Mouse (Mus musculus): ENCODE results near the gene Dusp28. TPM values are rescaled to one million over a fixed set of nuclear protein-coding genes. Genes with fewer than 3 reads are reported as not detected.
A peak's percentile ranks its signal among the peaks of the same experiment; 100 is the strongest.

Gene Dusp28
- polyA plus RNA-seq, 1 experiment from 2014 or later: 6.9 TPM

DNA sequence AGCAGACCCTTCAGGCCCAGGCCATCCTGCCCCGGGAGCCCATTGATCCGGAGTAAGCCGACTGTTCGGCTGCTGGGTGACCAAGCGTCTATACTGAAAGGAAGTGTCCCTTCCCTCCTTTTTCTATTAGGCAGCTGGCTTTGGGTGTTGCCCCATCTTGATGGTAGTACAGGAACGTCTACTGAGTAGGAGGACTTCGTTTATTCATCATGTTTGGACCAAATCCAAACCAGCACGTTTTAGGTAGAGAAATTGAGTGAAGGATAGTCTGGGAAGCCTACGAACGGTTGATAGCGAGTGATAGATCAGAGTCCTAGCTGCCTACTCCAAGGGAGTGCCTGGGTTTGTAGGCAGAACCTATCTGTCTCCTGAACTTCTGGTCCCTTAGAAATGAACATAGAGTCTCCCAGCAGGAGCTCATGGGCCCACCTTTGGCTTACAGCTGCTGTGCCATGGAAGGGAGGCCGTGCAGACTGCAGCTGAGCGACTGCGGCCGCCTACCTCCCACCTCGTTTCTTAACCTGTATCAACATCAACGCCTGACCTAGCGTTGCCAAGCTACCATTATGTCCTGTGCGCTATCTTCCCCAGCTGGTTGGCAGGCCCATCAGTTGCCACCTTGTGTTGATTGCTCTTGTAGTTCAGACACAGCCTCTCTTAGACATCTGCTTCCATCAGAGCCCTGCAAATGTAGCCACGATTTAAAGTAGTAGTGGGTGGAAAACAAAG is 1.0 kb downstream of the Dusp28 start:
- Histone ChIP-seq H3K4me3 (ENCODE audit: low read depth, low read length) (peak overlapping the region; percentile 71), H3K27ac (ENCODE audit: low read depth) (peak overlapping the region; percentile 81; the same call in 1 of the 2 replicates), H3K9me3 (ENCODE audit: low read depth, low read length) (no peaks in the 10 kb centered on the region), H3K36me3 (ENCODE audit: insufficient read depth) (no peaks in the 10 kb centered on the region), H3K4me1 (ENCODE audit: insufficient read depth) (peaks cover 16% of the 10 kb centered on the region), H3K4me2 (peak overlapping the region; percentile 79), H3K27me3 (ENCODE audit: insufficient read depth, low read length) (no peaks in the 10 kb centered on the region), H3K9ac (peak overlapping the region; percentile 70)
- DNase-seq: no peak
- WGBS: 39% methylated on average over 20 of the region's 20 CpGs
- no peak for TF ChIP-seq CTCF (IDR thresholded peaks at IDR 0.05; ENCODE audit: low read depth)
- no peak for ATAC-seq (ENCODE audit: insufficient read depth)

DNA sequence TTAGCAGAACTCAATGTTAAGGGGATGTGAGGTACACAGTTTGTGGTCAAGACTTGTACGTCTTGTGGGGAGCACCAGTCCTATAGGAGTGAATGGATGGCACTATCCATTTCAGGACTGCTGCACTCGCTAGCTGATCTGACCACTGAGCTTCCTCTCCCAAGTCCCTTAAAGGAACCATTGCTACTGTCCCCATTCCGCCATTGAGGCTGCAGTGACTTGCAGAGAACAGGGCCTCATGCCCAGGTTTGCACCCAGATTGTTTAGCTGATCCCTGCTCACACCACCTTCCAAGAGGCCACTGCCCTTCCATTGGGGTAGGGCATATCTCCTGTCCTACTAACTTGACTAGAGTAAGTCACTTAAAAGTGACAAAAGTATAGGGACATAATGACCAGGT is 1.9 kb downstream of the Dusp28 start:
- WGBS: 94% methylated on average over 3 of the region's 3 CpGs
- no peak for TF ChIP-seq CTCF (IDR thresholded peaks at IDR 0.05; ENCODE audit: low read depth)
- Histone ChIP-seq H3K4me3 (ENCODE audit: low read depth, low read length) (no peak overlapping the region), H3K4me2 (no peak overlapping the region), H3K4me1 (ENCODE audit: insufficient read depth) (peaks cover 16% of the 10 kb centered on the region; the same call in 1 of the 2 replicates), H3K9ac (no peak overlapping the region), H3K27ac (ENCODE audit: low read depth) (no peak overlapping the region), H3K36me3 (ENCODE audit: insufficient read depth) (no peaks in the 10 kb centered on the region), H3K27me3 (ENCODE audit: insufficient read depth, low read length) (no peaks in the 10 kb centered on the region), H3K9me3 (ENCODE audit: low read depth, low read length) (no peaks in the 10 kb centered on the region)
- no peak for DNase-seq
- no peak for ATAC-seq (ENCODE audit: insufficient read depth)

DNA sequence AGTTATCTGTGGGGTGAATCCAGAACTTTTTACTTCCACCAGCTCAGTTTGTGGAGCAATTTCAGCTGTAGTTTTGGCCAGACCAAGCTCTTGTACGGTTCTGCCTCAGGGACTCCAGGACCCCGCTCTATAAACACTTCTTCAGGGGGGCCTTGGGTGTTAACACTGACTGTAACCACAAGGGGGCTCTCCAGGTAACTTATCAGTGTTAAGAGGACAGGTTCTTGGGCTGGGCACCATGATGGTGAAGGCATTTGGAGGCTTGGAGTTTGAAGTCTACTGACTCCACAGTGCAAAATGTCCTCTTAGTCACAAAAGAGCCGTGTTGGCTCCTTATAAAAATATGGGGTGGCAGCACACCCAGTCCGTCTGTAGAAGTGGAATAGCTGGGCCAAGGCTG is 2.3 kb downstream of the Dusp28 start:
- no peak overlapping the region for H3K9ac ChIP-seq
- peaks cover 3% of the 10 kb centered on the region; the same call in 1 of the 2 replicates for H3K36me3 ChIP-seq (ENCODE audit: insufficient read depth)
- no peaks in the 10 kb centered on the region for H3K9me3 ChIP-seq (ENCODE audit: low read depth, low read length)
- no peaks in the 10 kb centered on the region for H3K27me3 ChIP-seq (ENCODE audit: insufficient read depth, low read length)
- H3K27ac ChIP-seq (ENCODE audit: low read depth): no peak overlapping the region
- WGBS: 63% methylated on average over 4 of the region's 4 CpGs
- TF ChIP-seq CTCF (IDR thresholded peaks at IDR 0.05; ENCODE audit: low read depth): peak; percentile 47
- H3K4me1 ChIP-seq (ENCODE audit: insufficient read depth): peaks cover 16% of the 10 kb centered on the region; the same call in 1 of the 2 replicates
- no peak overlapping the region for H3K4me3 ChIP-seq (ENCODE audit: low read depth, low read length)
- DNase-seq: peak; percentile 49
- no peak for ATAC-seq (ENCODE audit: insufficient read depth)
- no peak overlapping the region for H3K4me2 ChIP-seq

DNA sequence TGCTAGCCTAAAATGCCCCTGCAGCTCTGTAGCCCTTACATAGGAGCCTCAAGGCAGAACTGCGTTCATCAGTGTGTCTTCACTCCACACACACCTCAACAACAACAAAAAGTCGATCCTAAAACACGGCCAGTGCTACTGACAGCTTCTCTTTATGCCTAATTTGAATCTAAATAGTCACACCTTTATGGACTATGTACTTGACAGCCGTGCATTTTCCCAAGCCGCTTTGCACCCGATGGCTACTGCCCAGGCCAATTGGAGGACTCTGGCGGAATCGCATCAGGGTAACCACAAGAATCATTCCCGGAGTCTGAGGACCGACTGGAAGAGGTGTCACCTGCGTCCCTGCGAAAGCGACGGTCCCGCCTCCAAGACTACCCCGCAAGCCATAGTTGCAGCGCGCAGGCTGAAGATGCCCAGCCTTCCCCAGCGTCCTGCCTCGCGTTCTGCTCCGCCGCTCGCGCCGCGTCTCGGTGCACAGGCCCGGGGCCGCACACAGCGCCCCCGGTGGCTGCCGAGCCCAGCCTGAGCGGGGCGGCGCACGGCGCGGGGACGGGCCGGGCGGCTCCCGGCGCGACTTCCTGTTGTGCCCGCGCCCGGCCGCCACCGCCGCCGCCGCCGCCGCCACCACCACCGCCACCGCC is 3.6 kb downstream of the Dusp28 start, which contains the start of gene Rnpepl1:
Gene Rnpepl1 (plus strand): TSS at position 545 of the 647 bp plus-strand sequence.
- peak; percentile 42 for TF ChIP-seq CTCF (IDR thresholded peaks at IDR 0.05; ENCODE audit: low read depth)
- Histone ChIP-seq H3K9me3 (ENCODE audit: low read depth, low read length) (no peaks in the 10 kb centered on the region), H3K36me3 (ENCODE audit: insufficient read depth) (peaks cover 5% of the 10 kb centered on the region; the same call in 1 of the 2 replicates), H3K4me3 (ENCODE audit: low read depth, low read length) (peak within 1 kb of the TSS; percentile 72), H3K9ac (peak within 1 kb of the TSS; percentile 86), H3K4me1 (ENCODE audit: insufficient read depth) (peaks cover 16% of the 10 kb centered on the region; the same call in 1 of the 2 replicates), H3K27ac (ENCODE audit: low read depth) (peak within 1 kb of the TSS; percentile 79), H3K27me3 (ENCODE audit: insufficient read depth, low read length) (no peaks in the 10 kb centered on the region), H3K4me2 (peak within 1 kb of the TSS; percentile 92)
- peak; percentile 85 for DNase-seq
- under 1% methylated on average over 47 of the region's 57 CpGs for WGBS
- peak; percentile 67 for ATAC-seq (ENCODE audit: insufficient read depth)

DNA sequence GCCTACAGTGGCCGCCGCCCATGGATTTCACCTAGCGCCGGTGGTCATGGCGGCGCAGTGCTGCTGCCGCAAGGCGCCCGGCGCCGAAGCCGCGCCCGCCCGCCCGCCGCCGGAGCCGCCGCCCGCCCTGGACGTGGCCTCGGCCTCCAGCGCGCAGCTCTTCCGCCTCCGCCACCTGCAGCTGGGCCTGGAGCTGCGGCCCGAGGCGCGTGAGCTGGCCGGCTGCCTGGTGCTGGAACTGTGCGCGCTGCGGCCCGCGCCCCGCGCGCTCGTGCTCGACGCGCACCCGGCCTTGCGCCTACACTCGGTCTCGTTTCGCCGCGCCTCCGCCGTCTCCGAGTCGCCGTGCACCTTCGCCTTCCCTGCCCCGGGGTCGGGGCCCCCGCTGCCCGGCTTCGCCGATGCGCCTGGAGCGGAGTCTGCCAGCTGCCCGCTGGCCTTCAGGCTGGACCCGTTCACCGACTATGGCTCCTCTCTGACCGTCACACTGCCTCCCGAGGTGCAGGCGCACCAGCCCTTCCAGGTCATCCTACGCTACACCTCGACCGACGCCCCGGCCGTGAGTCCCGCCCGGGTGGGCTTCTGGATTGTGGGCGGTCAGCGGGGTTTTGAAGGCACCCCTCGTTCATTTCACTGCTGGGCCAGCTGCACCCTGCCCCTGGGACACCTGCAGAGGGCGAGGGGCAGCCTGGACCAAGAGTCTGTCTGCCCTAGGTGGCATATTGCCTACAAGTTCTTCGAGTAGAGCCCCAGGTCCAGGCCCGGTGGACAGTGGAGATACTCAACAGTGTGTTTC is 4.3 kb downstream of the Dusp28 start:
- 1% methylated on average over 60 of the region's 85 CpGs for WGBS
- Histone ChIP-seq H3K36me3 (ENCODE audit: insufficient read depth) (peaks cover 12% of the 10 kb centered on the region), H3K9ac (peak overlapping the region; percentile 86), H3K4me2 (peak overlapping the region; percentile 92), H3K9me3 (ENCODE audit: low read depth, low read length) (no peaks in the 10 kb centered on the region), H3K27me3 (ENCODE audit: insufficient read depth, low read length) (no peaks in the 10 kb centered on the region), H3K4me1 (ENCODE audit: insufficient read depth) (peaks cover 16% of the 10 kb centered on the region; the same call in 1 of the 2 replicates), H3K4me3 (ENCODE audit: low read depth, low read length) (peak overlapping the region; percentile 72), H3K27ac (ENCODE audit: low read depth) (peak overlapping the region; percentile 79)
- ATAC-seq (ENCODE audit: insufficient read depth) (peak; percentile 29), DNase-seq (peak; percentile 75)
- no peak for TF ChIP-seq CTCF (IDR thresholded peaks at IDR 0.05; ENCODE audit: low read depth)

DNA sequence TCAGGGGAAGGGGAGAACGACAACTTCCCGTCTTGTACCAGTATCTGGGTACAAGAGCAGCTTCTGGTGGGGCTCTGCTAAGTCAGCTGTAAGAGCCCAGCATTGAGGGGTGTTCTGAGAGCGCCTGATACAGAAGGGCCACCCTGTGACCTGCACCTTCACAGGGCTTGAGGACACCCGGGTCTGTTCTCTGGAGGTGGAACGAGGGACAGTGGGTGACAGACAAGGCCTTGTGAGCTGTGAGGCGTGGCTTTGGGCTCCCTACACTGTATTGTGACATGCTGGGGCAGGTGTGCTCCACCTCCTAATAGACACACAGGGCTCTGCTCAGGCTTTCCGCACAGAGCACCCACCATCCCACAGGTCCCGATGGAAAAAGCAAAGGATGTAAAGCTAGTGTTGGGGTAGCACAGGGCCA is 4.9 kb downstream of the Dusp28 start:
- no peaks in the 10 kb centered on the region for H3K9me3 ChIP-seq (ENCODE audit: low read depth, low read length)
- H3K27me3 ChIP-seq (ENCODE audit: insufficient read depth, low read length): no peaks in the 10 kb centered on the region
- no peak for DNase-seq
- H3K36me3 ChIP-seq (ENCODE audit: insufficient read depth): peaks cover 18% of the 10 kb centered on the region
- peak overlapping the region; percentile 72 for H3K4me3 ChIP-seq (ENCODE audit: low read depth, low read length)
- peak overlapping the region; percentile 92 for H3K4me2 ChIP-seq
- H3K27ac ChIP-seq (ENCODE audit: low read depth): no peak overlapping the region
- H3K9ac ChIP-seq: peak overlapping the region; percentile 86
- TF ChIP-seq CTCF (IDR thresholded peaks at IDR 0.05; ENCODE audit: low read depth): no peak
- H3K4me1 ChIP-seq (ENCODE audit: insufficient read depth): peaks cover 16% of the 10 kb centered on the region; the same call in 1 of the 2 replicates
- WGBS: 41% methylated on average over 8 of the region's 8 CpGs
- no peak for ATAC-seq (ENCODE audit: insufficient read depth)

Data from lung, embryonic 14.5 days (tissue).